Mouse (Mus musculus): ENCODE data around the gene Hsh2d. TPM values are rescaled to one million over a fixed set of nuclear protein-coding genes. Genes with fewer than 3 reads are reported as not detected.

Gene Hsh2d
- total and polyA plus RNA-seq, 2 experiments from 2014 or later, result not detected

- no peak for ATAC-seq
- Histone ChIP-seq H3K27me3 (ENCODE audit: insufficient read depth, low read length) (no peaks in the 10 kb centered on the region), H3K4me1 (ENCODE audit: insufficient read depth, low read length) (no peaks in the 10 kb centered on the region), H3K27ac (no peak overlapping the region), H3K36me3 (ENCODE audit: insufficient read depth, low read length) (no peaks in the 10 kb centered on the region), H3K9me3 (ENCODE audit: low read length) (no peaks in the 10 kb centered on the region), H3K4me3 (ENCODE audit: low read length) (no peak overlapping the region), H3K4me2 (ENCODE audit: low read depth, low read length) (no peak overlapping the region), H3K9ac (replicated peaks; ENCODE audit: low read length) (no peak overlapping the region)
- WGBS, result 95% methylated on average over 1 of the region's 1 CpGs
- no peak for DNase-seq (ENCODE audit: low spot score)
- no peak for TF ChIP-seq CTCF (IDR thresholded peaks at IDR 0.05; ENCODE audit: low read depth)
Measured at GRCm38 (mm10) chr8:72211846-72212245, 22.4 kb downstream of the Hsh2d start.

- no peak for TF ChIP-seq CTCF (IDR thresholded peaks at IDR 0.05; ENCODE audit: low read depth)
- 58% methylated on average over 4 of the region's 4 CpGs for WGBS
- Histone ChIP-seq H3K4me3 (ENCODE audit: low read length) (no peak within 1 kb of the TSS), H3K4me1 (ENCODE audit: insufficient read depth, low read length) (no peaks in the 10 kb centered on the region), H3K27ac (no peak within 1 kb of the TSS), H3K4me2 (ENCODE audit: low read depth, low read length) (no peak within 1 kb of the TSS), H3K9ac (replicated peaks; ENCODE audit: low read length) (no peak within 1 kb of the TSS), H3K27me3 (ENCODE audit: insufficient read depth, low read length) (no peaks in the 10 kb centered on the region), H3K36me3 (ENCODE audit: insufficient read depth, low read length) (no peaks in the 10 kb centered on the region), H3K9me3 (ENCODE audit: low read length) (no peaks in the 10 kb centered on the region)
- DNase-seq (ENCODE audit: low spot score), result no peak
- ATAC-seq, result no peak
Measured at GRCm38 (mm10) chr8:72212751-72213150, 23.3 kb downstream of the Hsh2d start, which contains the start of gene Cib3. Gene Cib3 (minus strand): TSS chr8:72212837.

GRCm38 (mm10) chr8:72213536-72213935, 24.1 kb downstream of the Hsh2d start, which contains the start of gene Gm11034:
Gene Gm11034 (minus strand): TSS chr8:72213636.
- no peak within 1 kb of the TSS for H3K4me2 ChIP-seq (ENCODE audit: low read depth, low read length)
- no peaks in the 10 kb centered on the region for H3K9me3 ChIP-seq (ENCODE audit: low read length)
- no peaks in the 10 kb centered on the region for H3K4me1 ChIP-seq (ENCODE audit: insufficient read depth, low read length)
- DNase-seq (ENCODE audit: low spot score) (no peak), ATAC-seq (no peak)
- no peaks in the 10 kb centered on the region for H3K36me3 ChIP-seq (ENCODE audit: insufficient read depth, low read length)
- no peak within 1 kb of the TSS for H3K27ac ChIP-seq
- no peak within 1 kb of the TSS for H3K9ac ChIP-seq (replicated peaks; ENCODE audit: low read length)
- 83% methylated on average over 4 of the region's 4 CpGs for WGBS
- TF ChIP-seq CTCF (IDR thresholded peaks at IDR 0.05; ENCODE audit: low read depth), result no peak
- H3K27me3 ChIP-seq (ENCODE audit: insufficient read depth, low read length), result no peaks in the 10 kb centered on the region
- H3K4me3 ChIP-seq (ENCODE audit: low read length), result no peak within 1 kb of the TSS

GRCm38 (mm10) chr8:72215060-72215459, 25.6 kb downstream of the Hsh2d start:
- Histone ChIP-seq H3K27ac (no peak overlapping the region), H3K36me3 (ENCODE audit: insufficient read depth, low read length) (no peaks in the 10 kb centered on the region), H3K9me3 (ENCODE audit: low read length) (no peaks in the 10 kb centered on the region), H3K27me3 (ENCODE audit: insufficient read depth, low read length) (no peaks in the 10 kb centered on the region), H3K4me2 (ENCODE audit: low read depth, low read length) (no peak overlapping the region), H3K9ac (replicated peaks; ENCODE audit: low read length) (no peak overlapping the region), H3K4me3 (ENCODE audit: low read length) (no peak overlapping the region), H3K4me1 (ENCODE audit: insufficient read depth, low read length) (peaks cover under 1% of the 10 kb centered on the region; the same call in 1 of the 2 replicates)
- TF ChIP-seq CTCF (IDR thresholded peaks at IDR 0.05; ENCODE audit: low read depth), result peak; percentile 35
- ATAC-seq (no peak), DNase-seq (ENCODE audit: low spot score) (no peak)
- 42% methylated on average over 2 of the region's 2 CpGs for WGBS

- no peaks in the 10 kb centered on the region for H3K27me3 ChIP-seq (ENCODE audit: insufficient read depth, low read length)
- no peaks in the 10 kb centered on the region for H3K36me3 ChIP-seq (ENCODE audit: insufficient read depth, low read length)
- H3K9me3 ChIP-seq (ENCODE audit: low read length), result no peaks in the 10 kb centered on the region
- WGBS, result 33% methylated on average over 1 of the region's 1 CpGs
- peaks cover 7% of the 10 kb centered on the region for H3K4me1 ChIP-seq (ENCODE audit: insufficient read depth, low read length)
- H3K4me3 ChIP-seq (ENCODE audit: low read length), result no peak overlapping the region
- no peak overlapping the region for H3K4me2 ChIP-seq (ENCODE audit: low read depth, low read length)
- no peak for TF ChIP-seq CTCF (IDR thresholded peaks at IDR 0.05; ENCODE audit: low read depth)
- ATAC-seq, result no peak
- H3K9ac ChIP-seq (replicated peaks; ENCODE audit: low read length), result no peak overlapping the region
- H3K27ac ChIP-seq, result no peak overlapping the region
- no peak for DNase-seq (ENCODE audit: low spot score)
Measured at GRCm38 (mm10) chr8:72215871-72216270, 26.4 kb downstream of the Hsh2d start.

GRCm38 (mm10) chr8:72218781-72219540, 29.5 kb downstream of the Hsh2d start:
- H3K4me2 ChIP-seq (ENCODE audit: low read depth, low read length), result peak overlapping the region; percentile 88
- H3K4me3 ChIP-seq (ENCODE audit: low read length), result peak overlapping the region; percentile 83
- 75% methylated on average over 9 of the region's 10 CpGs for WGBS
- no peaks in the 10 kb centered on the region for H3K27me3 ChIP-seq (ENCODE audit: insufficient read depth, low read length)
- TF ChIP-seq CTCF (IDR thresholded peaks at IDR 0.05; ENCODE audit: low read depth), result no peak
- ATAC-seq (peak; percentile 33), DNase-seq (ENCODE audit: low spot score) (no peak)
- no peak overlapping the region for H3K27ac ChIP-seq
- H3K9ac ChIP-seq (replicated peaks; ENCODE audit: low read length), result no peak overlapping the region
- H3K4me1 ChIP-seq (ENCODE audit: insufficient read depth, low read length), result peaks cover 7% of the 10 kb centered on the region
- peaks cover 10% of the 10 kb centered on the region for H3K36me3 ChIP-seq (ENCODE audit: insufficient read depth, low read length)
- H3K9me3 ChIP-seq (ENCODE audit: low read length), result no peaks in the 10 kb centered on the region
